Mouse (Mus musculus) midbrain, embryonic 15.5 days (tissue): ENCODE results near the gene Cebpe. TPM values are rescaled to one million over a fixed set of nuclear protein-coding genes. Genes with fewer than 3 reads are reported as not detected.

Experiments used
- ATAC-seq: fragments of 200-750 bp; cut with Nextera tagmentation; replicated peaks from 2 replicates; pipeline ENCODE4 v1.8.0; 2017; ENCODE audit warnings: moderate TSS enrichment
- H3K27ac ChIP-seq: fragments of 300-500 bp; sonication (generic); 2 replicates; pipeline ENCODE4 v1.5.1; 2015; ENCODE audit warnings: mild to moderate bottlenecking, inconsistent platforms
- H3K27me3 ChIP-seq: fragments of 300-500 bp; sonication (generic); replicated peaks from 2 replicates; pipeline ENCODE4 v1.6.1; 2015; ENCODE audit warnings: inconsistent platforms
- H3K36me3 ChIP-seq: fragments of 300-500 bp; sonication (generic); replicated peaks from 2 replicates; pipeline ENCODE4 v1.6.1; 2015; ENCODE audit warnings: inconsistent platforms
- H3K4me1 ChIP-seq: fragments of 300-500 bp; sonication (generic); 2 replicates; pipeline ENCODE4 v1.6.1; 2015; ENCODE audit warnings: inconsistent platforms
- H3K4me2 ChIP-seq: fragments of 300-500 bp; sonication (generic); 2 replicates; pipeline ENCODE4 v1.6.1; 2015; ENCODE audit warnings: inconsistent platforms, mild to moderate bottlenecking, moderate library complexity
- H3K4me3 ChIP-seq: fragments of 300-500 bp; sonication (generic); 2 replicates; pipeline ENCODE4 v1.5.1; 2015; ENCODE audit warnings: mild to moderate bottlenecking, inconsistent platforms
- H3K9ac ChIP-seq: fragments of 300-500 bp; sonication (generic); 2 replicates; pipeline ENCODE4 v1.6.1; 2015; ENCODE audit warnings: mild to moderate bottlenecking, inconsistent platforms
- H3K9me3 ChIP-seq: fragments of 300-500 bp; sonication (generic); 2 replicates; pipeline ENCODE4 v1.6.1; 2016; ENCODE audit warnings: inconsistent platforms
- WGBS: fragments of 180-500 bp; shearing (Covaris S2); methylation state at CpG from one replicate; pipeline ENCODE4 v1.1.7; 2015; ENCODE audit warnings: mixed read lengths; 5-methylcytosine and 5-hydroxymethylcytosine counted together
- polyA plus RNA-seq: library from polyadenylated mRNA; unstranded; fragments of >200 nt; fragmentation: Nextera tagmentation; extraction: Ambion mirVana; gene quantifications from 2 replicates; pipeline ENCODE4 v1.2.1, GENCODE M21; 2015

Cebpe gene
- polyA plus RNA-seq, 1 experiment from 2014 or later = 0.13 TPM

GRCm38 (mm10) chr14:54687251-54687650 is 24.7 kb downstream of the Cebpe start:
- Histone ChIP-seq H3K36me3 (peaks cover 14% of the 10 kb centered on the region; the same call in 1 of the 2 replicates), H3K27me3 (no peaks in the 10 kb centered on the region), H3K4me2 (peak overlapping the region; percentile 61), H3K9me3 (no peaks in the 10 kb centered on the region), H3K4me1 (peaks cover 41% of the 10 kb centered on the region), H3K27ac (peak overlapping the region; percentile 80), H3K9ac (peak overlapping the region; percentile 60), H3K4me3 (peak overlapping the region; percentile 60)
- no peak for ATAC-seq
- WGBS = 8% methylated on average over 8 of the region's 8 CpGs

DNA sequence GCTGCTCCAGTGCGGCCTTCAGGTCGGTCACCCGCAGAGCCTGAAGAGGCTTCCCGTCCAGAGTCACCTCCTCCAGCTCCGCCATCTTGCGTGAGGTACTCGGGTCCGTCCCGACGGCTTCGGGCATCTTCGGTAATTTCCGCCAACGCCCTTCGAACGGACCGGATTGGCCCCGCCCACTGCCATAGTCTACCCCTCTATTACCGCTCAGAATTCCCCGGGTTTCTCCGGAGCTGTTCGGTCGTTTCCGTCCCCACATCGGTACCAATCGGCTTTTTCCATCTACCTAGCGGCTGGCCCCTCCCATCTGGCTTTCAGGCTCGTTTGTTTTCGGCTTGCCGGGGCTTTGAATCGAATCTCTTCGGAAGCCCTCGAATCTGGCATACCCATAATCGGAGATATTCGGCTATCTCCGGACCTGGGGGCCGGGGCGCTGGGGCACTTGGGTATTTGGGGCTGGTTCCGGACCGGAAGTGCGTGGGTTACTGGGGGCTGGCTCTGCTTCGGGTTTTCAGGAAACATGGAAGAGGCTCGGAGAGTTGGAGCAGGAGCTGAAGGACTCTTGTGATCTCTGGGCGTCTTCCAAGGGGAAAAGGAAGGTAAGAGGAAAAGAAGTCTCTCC is 25.3 kb downstream of the Cebpe start, which contains the start of gene Acin1:
TSS of gene Acin1 (minus strand) at position 410 of the 622 bp plus-strand sequence.
- ATAC-seq = peak; percentile 98
- H3K9me3 ChIP-seq = no peaks in the 10 kb centered on the region
- H3K4me2 ChIP-seq = peak within 1 kb of the TSS; percentile 76
- peaks cover 14% of the 10 kb centered on the region; the same call in 1 of the 2 replicates for H3K36me3 ChIP-seq
- no peaks in the 10 kb centered on the region for H3K27me3 ChIP-seq
- under 1% methylated on average over 44 of the region's 44 CpGs for WGBS
- H3K4me1 ChIP-seq = peaks cover 41% of the 10 kb centered on the region
- peak within 1 kb of the TSS; percentile 87 for H3K9ac ChIP-seq
- peak within 1 kb of the TSS; percentile 94 for H3K27ac ChIP-seq
- H3K4me3 ChIP-seq = peak within 1 kb of the TSS; percentile 60

GRCm38 (mm10) chr14:54686063-54686521 is 25.9 kb downstream of the Cebpe start, which contains the start of gene 1700123O20Rik:
Gene 1700123O20Rik, plus strand, starts transcription at chr14:54686216.
- Histone ChIP-seq H3K9ac (peak within 1 kb of the TSS; percentile 87), H3K4me2 (peak within 1 kb of the TSS; percentile 76), H3K27me3 (no peaks in the 10 kb centered on the region), H3K27ac (peak within 1 kb of the TSS; percentile 94), H3K9me3 (no peaks in the 10 kb centered on the region), H3K36me3 (peaks cover 14% of the 10 kb centered on the region; the same call in 1 of the 2 replicates), H3K4me3 (peak within 1 kb of the TSS; percentile 60), H3K4me1 (peaks cover 41% of the 10 kb centered on the region)
- WGBS = under 1% methylated on average over 41 of the region's 41 CpGs
- peak; percentile 84 for ATAC-seq

DNA sequence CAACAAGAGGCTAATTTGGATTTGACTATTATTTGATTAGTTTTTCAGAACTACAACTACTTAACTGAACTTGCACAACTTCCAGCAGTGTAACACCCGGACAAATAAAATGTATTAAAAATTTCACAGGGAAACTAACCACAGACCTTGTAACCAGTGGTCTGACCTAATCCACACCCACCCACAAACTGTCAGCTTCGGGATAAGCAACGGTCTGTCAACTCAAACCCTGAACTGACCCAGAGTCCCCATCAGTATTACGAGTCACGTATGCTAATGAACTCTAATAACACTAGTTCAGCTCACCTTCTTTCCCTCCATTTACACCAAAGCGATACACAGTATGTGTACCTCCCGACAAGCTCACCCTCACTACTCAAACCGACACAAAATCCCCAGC is 26.5 kb downstream of the Cebpe start:
- WGBS = 12% methylated on average over 8 of the region's 8 CpGs
- H3K4me1 ChIP-seq = peaks cover 41% of the 10 kb centered on the region
- H3K36me3 ChIP-seq = peaks cover 14% of the 10 kb centered on the region; the same call in 1 of the 2 replicates
- peak overlapping the region; percentile 87 for H3K9ac ChIP-seq
- no peaks in the 10 kb centered on the region for H3K9me3 ChIP-seq
- H3K27ac ChIP-seq = peak overlapping the region; percentile 94
- no peak for ATAC-seq
- H3K4me2 ChIP-seq = peak overlapping the region; percentile 76
- H3K4me3 ChIP-seq = peak overlapping the region; percentile 60
- H3K27me3 ChIP-seq = no peaks in the 10 kb centered on the region

DNA sequence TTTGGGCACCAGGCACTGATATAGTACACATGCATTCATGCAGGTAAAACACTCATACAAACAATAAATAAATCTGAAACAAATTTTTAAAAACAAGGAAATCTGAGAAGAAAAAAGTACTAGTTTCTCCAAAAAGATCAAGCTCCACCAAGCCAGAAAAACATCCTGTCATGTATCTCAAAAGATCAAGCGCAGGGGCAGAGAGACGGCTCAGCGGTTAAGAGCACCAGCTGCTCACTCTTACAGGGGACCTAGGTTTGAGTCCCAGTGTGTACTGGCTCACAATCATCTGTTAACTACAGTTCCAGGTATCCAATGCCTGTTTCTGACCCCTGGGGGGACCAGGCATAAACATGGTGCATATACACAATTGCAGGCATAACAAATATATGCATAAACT is 29.6 kb downstream of the Cebpe start:
- ATAC-seq = no peak
- WGBS = 93% methylated on average over 3 of the region's 3 CpGs
- Histone ChIP-seq H3K9me3 (no peaks in the 10 kb centered on the region), H3K4me1 (peaks cover 22% of the 10 kb centered on the region), H3K4me3 (no peak overlapping the region), H3K27ac (no peak overlapping the region), H3K9ac (no peak overlapping the region), H3K27me3 (no peaks in the 10 kb centered on the region), H3K36me3 (peaks cover 25% of the 10 kb centered on the region), H3K4me2 (no peak overlapping the region)

DNA sequence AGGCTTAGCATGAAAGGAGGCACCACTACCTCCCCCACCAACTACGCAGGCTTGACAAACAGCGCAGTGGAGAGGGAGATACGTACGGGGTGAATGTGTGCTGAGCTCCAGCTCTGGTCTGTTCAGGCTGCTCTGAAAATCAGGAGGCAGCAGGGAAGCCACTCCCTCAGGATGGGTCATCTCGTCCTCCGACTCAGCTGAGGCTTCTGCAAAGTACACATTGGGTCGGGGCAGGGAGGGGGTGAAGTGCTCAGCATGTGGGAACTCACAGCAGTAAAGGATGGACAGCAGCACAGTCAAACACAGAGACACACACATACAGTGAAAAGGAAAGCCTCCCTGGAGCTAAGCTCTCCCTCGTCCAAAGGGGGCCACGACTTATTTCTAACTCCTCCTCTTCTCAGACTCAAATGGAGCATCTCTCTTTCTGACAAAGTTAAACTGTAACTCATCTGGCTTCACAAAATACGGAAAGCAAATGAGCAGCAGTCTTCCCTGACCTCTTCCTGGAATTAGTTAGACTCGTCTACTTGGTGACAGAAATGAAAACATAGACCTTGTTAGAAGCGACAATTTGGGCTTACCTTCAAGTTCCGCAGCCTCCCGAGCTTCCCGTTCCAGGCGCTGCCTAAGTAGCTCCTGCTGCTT is 33.2 kb downstream of the Cebpe start:
- Histone ChIP-seq H3K4me1 (peaks cover 4% of the 10 kb centered on the region; the same call in 1 of the 2 replicates), H3K36me3 (peaks cover 45% of the 10 kb centered on the region), H3K27ac (no peak overlapping the region), H3K9ac (no peak overlapping the region), H3K27me3 (no peaks in the 10 kb centered on the region), H3K4me3 (no peak overlapping the region), H3K9me3 (no peaks in the 10 kb centered on the region), H3K4me2 (no peak overlapping the region)
- 87% methylated on average over 16 of the region's 16 CpGs for WGBS
- ATAC-seq = no peak

DNA sequence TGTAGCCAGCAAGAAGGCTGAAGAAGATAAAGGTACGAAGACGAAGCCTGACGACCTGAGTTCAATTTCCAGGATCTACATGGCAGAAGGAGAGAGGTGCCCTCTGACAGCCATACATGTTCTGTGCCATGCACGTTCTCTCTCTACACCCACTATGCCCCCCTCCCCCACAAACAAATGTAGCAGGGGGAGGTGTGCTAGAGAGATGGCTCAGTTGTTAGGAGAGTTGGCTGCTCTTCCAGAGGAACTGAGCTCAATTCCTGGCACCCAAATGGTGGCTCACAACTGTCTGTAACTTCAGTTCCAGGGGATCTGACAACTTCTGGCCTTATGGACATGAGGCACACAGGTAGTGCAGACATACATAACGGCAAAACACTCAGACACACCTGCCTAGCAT is 35.7 kb downstream of the Cebpe start:
- H3K4me2 ChIP-seq = no peak overlapping the region
- no peak for ATAC-seq
- WGBS = 89% methylated on average over 5 of the region's 5 CpGs
- no peaks in the 10 kb centered on the region for H3K27me3 ChIP-seq
- H3K4me3 ChIP-seq = no peak overlapping the region
- H3K36me3 ChIP-seq = peaks cover 42% of the 10 kb centered on the region
- no peaks in the 10 kb centered on the region for H3K9me3 ChIP-seq
- no peak overlapping the region for H3K27ac ChIP-seq
- H3K9ac ChIP-seq = no peak overlapping the region
- H3K4me1 ChIP-seq = no peaks in the 10 kb centered on the region

DNA sequence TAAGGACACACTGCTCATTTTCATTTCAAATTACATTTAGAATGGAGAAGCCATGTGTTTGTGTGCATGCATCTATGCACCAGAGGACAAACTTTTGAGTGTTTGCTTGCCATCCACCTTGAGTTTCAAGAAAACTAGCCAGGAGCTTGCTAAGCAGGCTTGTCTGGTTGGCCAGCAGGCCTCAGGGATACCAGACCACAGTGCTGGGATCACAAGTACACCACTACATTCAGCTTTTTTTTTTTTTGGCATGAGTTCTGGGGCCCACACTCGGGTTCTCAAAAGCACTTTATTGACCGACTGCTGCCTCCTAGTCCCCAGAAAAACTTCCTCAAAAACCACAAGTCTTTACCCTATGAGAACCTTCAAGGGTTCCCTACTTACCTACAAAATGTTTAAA is 37.7 kb downstream of the Cebpe start:
- peaks cover 46% of the 10 kb centered on the region for H3K36me3 ChIP-seq
- no peaks in the 10 kb centered on the region for H3K27me3 ChIP-seq
- H3K4me2 ChIP-seq = no peak overlapping the region
- H3K27ac ChIP-seq = no peak overlapping the region
- H3K9ac ChIP-seq = no peak overlapping the region
- H3K9me3 ChIP-seq = no peaks in the 10 kb centered on the region
- H3K4me3 ChIP-seq = no peak overlapping the region
- ATAC-seq = no peak
- H3K4me1 ChIP-seq = no peaks in the 10 kb centered on the region
- WGBS = 83% methylated on average over 2 of the region's 2 CpGs

DNA sequence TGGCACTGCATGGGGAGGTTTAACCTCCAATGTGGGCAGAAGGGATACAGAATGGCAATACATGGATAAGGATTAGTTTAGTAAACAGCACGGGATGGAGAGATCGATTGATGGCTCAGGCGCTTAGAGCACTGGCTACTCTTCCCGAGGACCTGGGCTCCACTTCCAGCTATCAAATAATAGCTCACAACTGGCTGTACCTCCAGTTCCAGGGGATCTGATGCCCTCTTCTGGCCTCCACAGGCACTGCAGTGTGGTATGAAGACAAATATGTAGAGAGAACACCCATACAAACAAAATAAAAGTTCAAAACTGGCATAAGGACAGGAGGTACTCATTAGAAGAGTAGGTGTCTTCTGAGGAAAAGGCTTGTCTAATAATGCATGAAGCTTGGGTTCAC is 42.6 kb downstream of the Cebpe start:
- WGBS = 78% methylated on average over 4 of the region's 4 CpGs
- ATAC-seq = no peak
- Histone ChIP-seq H3K4me1 (no peaks in the 10 kb centered on the region), H3K27ac (no peak overlapping the region), H3K4me2 (no peak overlapping the region), H3K9me3 (no peaks in the 10 kb centered on the region), H3K4me3 (no peak overlapping the region), H3K27me3 (no peaks in the 10 kb centered on the region), H3K9ac (no peak overlapping the region), H3K36me3 (peaks cover 50% of the 10 kb centered on the region)

- Histone ChIP-seq H3K36me3 (peaks cover 83% of the 10 kb centered on the region), H3K4me3 (no peak overlapping the region), H3K4me2 (no peak overlapping the region), H3K27me3 (no peaks in the 10 kb centered on the region), H3K9me3 (no peaks in the 10 kb centered on the region), H3K9ac (no peak overlapping the region), H3K4me1 (no peaks in the 10 kb centered on the region), H3K27ac (no peak overlapping the region)
- ATAC-seq = no peak
- 92% methylated on average over 10 of the region's 10 CpGs for WGBS
Observed at GRCm38 (mm10) chr14:54664477-54665222, 47.3 kb downstream of the Cebpe start.
